Mouse (Mus musculus): ENCODE measurements at regions not wholly inside any gene's neighbourhood (a gene's known extent, or its start where the extent isn't known, plus 50 kb on each side); places are given as distances from the start of the nearest gene placed in this dataset.

DNA sequence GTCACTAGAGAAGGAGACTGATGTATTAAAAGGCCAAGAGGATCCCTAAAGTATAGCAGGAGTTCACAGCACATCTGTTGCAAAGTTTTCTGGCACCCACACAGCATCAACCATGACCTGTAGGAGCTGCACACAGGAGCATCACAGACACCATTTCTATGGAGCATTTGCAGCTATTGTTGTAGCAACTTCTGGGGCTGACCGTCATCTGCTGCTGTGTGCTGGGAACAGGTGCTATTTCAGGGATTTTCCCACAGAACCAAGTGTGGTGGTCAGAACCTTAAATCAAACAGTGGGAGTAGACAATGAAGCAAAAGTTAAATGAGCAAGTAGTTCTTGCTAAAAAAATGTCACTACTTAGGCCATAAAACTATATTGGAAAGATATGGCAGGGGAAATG, 106.9 kb upstream of the Ankrd50 start:
- TF ChIP-seq CTCF (IDR thresholded peaks at IDR 0.05; ENCODE audit: low read depth): no peak
- H3K4me2 ChIP-seq (ENCODE audit: low read depth, low read length): no peak overlapping the region
- H3K4me1 ChIP-seq (ENCODE audit: insufficient read depth, low read length): no peaks in the 10 kb centered on the region
- no peaks in the 10 kb centered on the region for H3K36me3 ChIP-seq (ENCODE audit: insufficient read depth, low read length)
- no peaks in the 10 kb centered on the region for H3K27me3 ChIP-seq (ENCODE audit: insufficient read depth, low read length)
- no peaks in the 10 kb centered on the region for H3K9me3 ChIP-seq (ENCODE audit: low read length)
- 86% methylated on average over 1 of the region's 1 CpGs for WGBS
- no peak overlapping the region for H3K9ac ChIP-seq (replicated peaks; ENCODE audit: low read length)
- H3K4me3 ChIP-seq (ENCODE audit: low read length): no peak overlapping the region
- no peak for DNase-seq (ENCODE audit: low spot score)
- no peak overlapping the region for H3K27ac ChIP-seq
- ATAC-seq: no peak

DNA sequence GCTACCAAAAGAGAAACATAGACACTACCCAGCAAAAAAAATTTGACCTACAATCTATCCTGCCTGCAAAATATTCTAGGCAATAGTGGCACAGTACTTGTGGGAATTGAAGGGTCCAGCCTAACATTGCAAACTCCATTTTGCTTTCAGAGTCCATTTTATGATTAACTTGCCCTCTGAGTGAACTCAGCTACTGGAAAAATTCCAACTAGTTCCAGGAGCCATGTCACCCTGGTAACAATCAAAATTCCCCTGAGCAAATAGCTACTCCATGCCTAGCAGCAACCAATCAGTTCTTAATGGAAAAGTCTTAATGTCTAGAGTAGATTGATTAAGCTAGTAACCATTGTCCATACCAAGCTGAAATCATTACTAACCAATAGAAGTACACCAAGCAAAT, 104.3 kb upstream of the Ankrd50 start:
- no peak for TF ChIP-seq CTCF (IDR thresholded peaks at IDR 0.05; ENCODE audit: low read depth)
- ATAC-seq: no peak
- no peaks in the 10 kb centered on the region for H3K4me1 ChIP-seq (ENCODE audit: insufficient read depth, low read length)

DNA sequence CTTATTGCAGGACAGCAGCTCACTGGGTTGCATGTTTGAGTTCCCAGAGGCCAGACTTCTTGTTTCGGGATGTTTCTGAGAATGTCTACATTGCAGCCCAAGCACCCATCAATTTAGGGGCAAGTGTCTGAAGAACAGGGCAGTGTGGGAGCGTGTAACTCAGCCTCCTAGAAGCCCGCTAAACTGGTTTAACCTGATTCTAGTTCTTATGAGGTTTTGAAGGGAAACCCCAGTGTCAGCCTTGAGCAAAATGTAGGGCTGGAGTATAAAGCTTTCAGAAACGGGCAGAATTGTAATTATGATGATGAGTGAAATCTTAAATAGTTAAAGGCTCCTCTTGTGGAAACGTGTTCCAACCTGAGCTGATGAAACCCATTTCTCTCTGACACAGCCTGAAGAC, 100.9 kb upstream of the Ankrd50 start:
- DNase-seq (ENCODE audit: low spot score) (no peak), ATAC-seq (no peak)
- Histone ChIP-seq H3K36me3 (ENCODE audit: insufficient read depth, low read length) (no peaks in the 10 kb centered on the region), H3K9me3 (ENCODE audit: low read length) (no peaks in the 10 kb centered on the region), H3K27ac (no peak overlapping the region), H3K27me3 (ENCODE audit: insufficient read depth, low read length) (no peaks in the 10 kb centered on the region), H3K9ac (replicated peaks; ENCODE audit: low read length) (no peak overlapping the region), H3K4me1 (ENCODE audit: insufficient read depth, low read length) (no peaks in the 10 kb centered on the region), H3K4me3 (ENCODE audit: low read length) (no peak overlapping the region), H3K4me2 (ENCODE audit: low read depth, low read length) (no peak overlapping the region)
- no peak for TF ChIP-seq CTCF (IDR thresholded peaks at IDR 0.05; ENCODE audit: low read depth)
- WGBS: 86% methylated on average over 5 of the region's 5 CpGs

More for the DNA sequence above, 104.3 kb upstream of the Ankrd50 start:
- no peak overlapping the region for H3K9ac ChIP-seq (replicated peaks; ENCODE audit: low read length)
- no peaks in the 10 kb centered on the region for H3K9me3 ChIP-seq (ENCODE audit: low read length)
- no peaks in the 10 kb centered on the region for H3K27me3 ChIP-seq (ENCODE audit: insufficient read depth, low read length)
- H3K27ac ChIP-seq: no peak overlapping the region
- H3K36me3 ChIP-seq (ENCODE audit: insufficient read depth, low read length): no peaks in the 10 kb centered on the region
- no peak overlapping the region for H3K4me2 ChIP-seq (ENCODE audit: low read depth, low read length)
- H3K4me3 ChIP-seq (ENCODE audit: low read length): no peak overlapping the region
- no peak for DNase-seq (ENCODE audit: low spot score)

GRCm38 (mm10) chr3:38579781-38580180, 95.1 kb upstream of the Ankrd50 start:
- DNase-seq (ENCODE audit: low spot score) (no peak), ATAC-seq (no peak)
- no peak overlapping the region for H3K4me3 ChIP-seq (ENCODE audit: low read length)
- no peaks in the 10 kb centered on the region for H3K36me3 ChIP-seq (ENCODE audit: insufficient read depth, low read length)
- WGBS: 79% methylated on average over 1 of the region's 1 CpGs
- no peak for TF ChIP-seq CTCF (IDR thresholded peaks at IDR 0.05; ENCODE audit: low read depth)
- no peaks in the 10 kb centered on the region for H3K27me3 ChIP-seq (ENCODE audit: insufficient read depth, low read length)
- no peak overlapping the region for H3K9ac ChIP-seq (replicated peaks; ENCODE audit: low read length)
- no peaks in the 10 kb centered on the region for H3K4me1 ChIP-seq (ENCODE audit: insufficient read depth, low read length)
- no peak overlapping the region for H3K4me2 ChIP-seq (ENCODE audit: low read depth, low read length)
- no peak overlapping the region for H3K27ac ChIP-seq
- no peaks in the 10 kb centered on the region for H3K9me3 ChIP-seq (ENCODE audit: low read length)

DNA sequence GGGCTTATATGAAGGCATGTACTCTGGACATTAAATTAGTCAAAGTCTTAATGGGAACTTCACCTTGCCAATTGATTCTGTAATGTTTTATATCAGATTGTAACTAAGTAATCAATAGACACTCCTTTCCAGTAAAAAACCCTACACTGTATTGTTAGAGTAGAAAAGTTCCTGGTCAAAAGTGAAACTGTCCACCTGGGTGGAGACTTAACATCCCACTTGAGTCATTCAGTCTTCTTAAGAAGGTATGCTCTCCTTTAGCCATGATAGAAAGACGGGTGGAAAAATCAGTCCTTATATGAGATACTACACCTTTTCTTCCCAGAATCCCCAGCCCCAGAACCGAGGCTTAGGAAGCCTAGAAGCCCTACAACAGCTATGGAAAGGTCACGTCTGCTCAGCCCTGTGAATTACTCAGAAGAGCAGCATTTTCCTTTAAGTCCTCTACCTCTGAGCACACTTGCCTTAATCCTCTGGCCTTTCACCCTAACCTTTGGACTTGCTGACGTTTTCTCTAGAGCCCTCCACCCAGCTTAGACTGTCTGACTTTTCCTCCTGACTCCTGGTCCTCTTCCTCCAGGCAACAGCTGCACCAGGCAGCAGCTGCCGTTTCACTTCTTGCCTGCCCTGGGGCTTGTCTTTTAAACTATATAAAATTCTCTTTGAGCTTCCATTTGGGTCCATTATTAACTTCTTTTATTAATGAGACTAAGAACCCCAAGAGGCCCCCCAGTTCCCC, 93.4 kb upstream of the Ankrd50 start:
- no peak for TF ChIP-seq CTCF (IDR thresholded peaks at IDR 0.05; ENCODE audit: low read depth)
- ATAC-seq: no peak
- H3K36me3 ChIP-seq (ENCODE audit: insufficient read depth, low read length): no peaks in the 10 kb centered on the region
- no peak overlapping the region for H3K9ac ChIP-seq (replicated peaks; ENCODE audit: low read length)
- no peaks in the 10 kb centered on the region for H3K4me1 ChIP-seq (ENCODE audit: insufficient read depth, low read length)
- no peak for DNase-seq (ENCODE audit: low spot score)
- no peak overlapping the region for H3K4me2 ChIP-seq (ENCODE audit: low read depth, low read length)
- H3K9me3 ChIP-seq (ENCODE audit: low read length): no peaks in the 10 kb centered on the region
- H3K4me3 ChIP-seq (ENCODE audit: low read length): no peak overlapping the region
- WGBS: 54% methylated on average over 5 of the region's 5 CpGs
- H3K27ac ChIP-seq: no peak overlapping the region
- H3K27me3 ChIP-seq (ENCODE audit: insufficient read depth, low read length): no peaks in the 10 kb centered on the region

GRCm38 (mm10) chr3:38573594-38573993, 89.0 kb upstream of the Ankrd50 start:
- no peak overlapping the region for H3K27ac ChIP-seq
- no peaks in the 10 kb centered on the region for H3K4me1 ChIP-seq (ENCODE audit: insufficient read depth, low read length)
- no peak overlapping the region for H3K4me2 ChIP-seq (ENCODE audit: low read depth, low read length)
- ATAC-seq (no peak), DNase-seq (ENCODE audit: low spot score) (no peak)
- no peak overlapping the region for H3K4me3 ChIP-seq (ENCODE audit: low read length)
- 86% methylated on average over 5 of the region's 5 CpGs for WGBS
- no peaks in the 10 kb centered on the region for H3K36me3 ChIP-seq (ENCODE audit: insufficient read depth, low read length)
- no peaks in the 10 kb centered on the region for H3K27me3 ChIP-seq (ENCODE audit: insufficient read depth, low read length)
- no peak overlapping the region for H3K9ac ChIP-seq (replicated peaks; ENCODE audit: low read length)
- H3K9me3 ChIP-seq (ENCODE audit: low read length): no peaks in the 10 kb centered on the region
- TF ChIP-seq CTCF (IDR thresholded peaks at IDR 0.05; ENCODE audit: low read depth): no peak

DNA sequence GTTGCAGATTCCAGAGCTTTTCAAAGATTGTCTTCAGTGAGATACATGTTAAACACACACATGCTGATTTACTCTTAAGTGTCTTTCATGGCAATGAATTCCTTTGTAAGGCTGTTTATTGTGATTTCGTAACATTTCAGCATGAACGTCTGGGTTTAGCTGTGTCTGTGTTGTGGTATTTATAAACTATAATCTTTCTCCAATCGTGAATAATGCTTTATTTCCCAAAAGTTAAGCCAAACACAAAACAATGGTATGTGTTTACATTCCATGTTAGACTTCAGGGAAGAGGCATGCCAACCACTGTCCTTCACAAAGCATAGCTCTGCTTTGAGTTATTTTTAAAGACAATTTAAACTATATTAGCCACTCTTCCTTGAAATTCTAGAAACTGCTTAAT, 87.5 kb upstream of the Ankrd50 start:
- H3K27ac ChIP-seq: no peak overlapping the region
- H3K4me3 ChIP-seq (ENCODE audit: low read length): no peak overlapping the region
- TF ChIP-seq CTCF (IDR thresholded peaks at IDR 0.05; ENCODE audit: low read depth): no peak
- no peaks in the 10 kb centered on the region for H3K4me1 ChIP-seq (ENCODE audit: insufficient read depth, low read length)
- H3K9ac ChIP-seq (replicated peaks; ENCODE audit: low read length): no peak overlapping the region
- 68% methylated on average over 3 of the region's 3 CpGs for WGBS
- DNase-seq (ENCODE audit: low spot score) (no peak), ATAC-seq (no peak)
- no peaks in the 10 kb centered on the region for H3K36me3 ChIP-seq (ENCODE audit: insufficient read depth, low read length)
- H3K4me2 ChIP-seq (ENCODE audit: low read depth, low read length): no peak overlapping the region
- H3K9me3 ChIP-seq (ENCODE audit: low read length): no peaks in the 10 kb centered on the region
- H3K27me3 ChIP-seq (ENCODE audit: insufficient read depth, low read length): no peaks in the 10 kb centered on the region
